Mouse (Mus musculus): ENCODE measurements around the gene Rpn2.

The Rpn2 gene

DNA sequence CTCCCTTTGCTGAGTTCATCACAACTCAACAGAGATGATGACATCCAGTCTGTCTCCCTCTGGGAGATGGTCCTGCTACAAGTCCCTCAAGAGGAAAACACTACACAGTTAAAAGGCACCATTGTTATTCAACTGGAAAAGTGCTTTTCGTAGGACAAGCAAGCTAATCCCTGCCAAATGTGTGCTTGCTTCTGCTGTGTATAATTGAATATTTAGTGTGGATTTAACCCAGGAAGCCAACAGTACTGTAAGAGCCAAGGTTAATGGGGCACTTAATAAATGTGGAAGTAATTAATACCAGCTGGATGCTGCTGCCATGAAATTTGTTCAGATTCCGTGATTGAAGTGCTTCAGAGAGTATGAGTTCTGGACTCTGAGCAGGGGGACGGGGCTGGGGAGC is 75.3 kb downstream of the Rpn2 start:
- no peak for DNase-seq

DNA sequence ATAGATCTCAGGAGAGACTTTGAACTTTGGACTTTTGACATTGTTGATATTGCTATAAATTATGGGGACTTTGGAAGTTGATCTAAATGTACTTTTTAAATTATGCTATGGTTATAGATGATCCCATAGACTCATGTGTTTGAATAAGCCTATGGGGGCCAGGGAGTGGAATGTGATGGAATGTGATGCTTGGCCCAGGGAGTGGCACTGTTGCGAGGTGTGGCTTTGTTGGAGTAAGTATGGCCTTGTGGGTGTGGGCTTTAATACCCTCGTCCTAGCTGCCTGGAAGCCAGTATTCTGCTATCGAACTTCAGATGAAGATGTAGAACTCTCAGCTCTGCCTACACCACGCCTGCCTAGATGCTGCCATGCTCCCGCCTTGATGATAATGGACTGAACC is 81.2 kb downstream of the Rpn2 start:
- no peak for DNase-seq

DNA sequence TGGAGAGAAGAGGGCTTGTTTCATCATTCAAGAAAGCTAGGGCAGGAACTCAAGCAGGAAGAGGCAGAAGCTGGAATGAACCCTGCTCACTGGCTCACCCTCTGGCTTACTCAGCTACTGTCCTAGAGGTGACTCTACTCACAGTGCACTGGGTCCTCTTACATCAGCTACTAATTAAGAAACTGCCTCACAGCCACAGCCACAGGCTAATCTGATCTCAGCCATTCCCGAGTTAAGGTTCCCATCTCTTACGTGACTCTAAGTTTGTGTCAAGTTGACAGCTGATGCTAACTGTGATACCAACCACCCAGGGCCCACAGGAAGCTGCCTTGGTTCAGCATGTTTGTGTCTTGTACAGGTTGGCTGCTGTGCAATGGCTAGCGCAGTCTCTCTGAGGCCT is 84.2 kb downstream of the Rpn2 start:
- no peak for DNase-seq

DNA sequence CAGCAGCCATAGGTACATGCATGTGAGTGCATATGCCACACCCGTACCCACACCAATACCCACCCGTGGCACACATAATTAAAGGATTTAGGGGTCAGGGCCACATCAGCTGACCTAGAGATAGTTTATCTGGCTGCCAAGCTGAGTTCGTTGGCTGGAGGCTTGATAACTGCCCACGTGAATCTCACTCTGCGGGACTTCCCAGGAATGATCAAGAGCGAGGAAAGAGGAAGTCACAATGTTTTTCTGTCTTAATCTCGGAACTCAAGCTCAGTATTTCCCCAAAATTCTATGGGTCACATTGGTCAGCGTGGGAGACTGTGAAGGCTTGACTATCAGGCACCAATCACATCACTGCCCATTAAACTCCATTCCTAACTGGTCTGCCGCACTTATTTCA is 87.9 kb downstream of the Rpn2 start:
- no peak for DNase-seq

DNA sequence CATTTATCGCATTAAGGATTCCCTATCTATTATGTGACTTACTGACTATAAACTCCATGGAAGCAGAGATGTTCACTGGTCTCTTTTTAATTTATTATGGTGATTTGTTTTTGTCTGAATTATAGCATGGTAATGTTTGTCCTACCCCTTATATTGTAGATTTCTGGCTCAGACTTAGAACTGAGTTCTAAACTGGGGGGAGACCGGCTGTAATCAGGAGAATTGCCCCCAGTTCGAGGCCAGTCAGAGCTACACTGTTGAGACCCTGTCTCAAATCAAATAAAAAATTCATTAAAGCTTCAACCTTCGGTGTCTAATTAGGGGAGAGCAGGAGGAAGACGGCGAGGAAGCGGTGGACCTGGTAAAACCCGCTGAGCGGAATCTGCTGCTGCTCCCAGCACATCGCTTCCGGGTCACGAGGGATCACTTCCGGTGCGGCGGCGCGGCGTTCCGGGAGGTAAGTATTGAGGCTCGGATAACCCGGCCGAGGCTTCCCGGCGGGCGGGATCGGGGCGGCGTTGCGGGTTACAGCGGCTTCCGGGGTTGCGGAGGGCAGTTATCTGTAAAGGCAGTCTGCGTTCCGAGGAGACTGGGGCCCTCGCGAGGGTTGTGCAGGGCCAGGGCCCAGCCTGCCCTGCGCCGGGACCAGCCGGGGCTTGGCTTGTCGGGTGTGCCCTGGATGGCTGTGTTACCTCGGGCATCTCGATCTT is 88.5 kb downstream of the Rpn2 start, which contains the start of gene Manbal:
Gene Manbal (plus strand): TSS at position 411 of the 710 bp plus-strand sequence.
- peak; percentile 91 to 92 for DNase-seq

GRCm38 (mm10) chr2:157367991-157368390 is 89.2 kb downstream of the Rpn2 start:
- no peak for DNase-seq

DNA sequence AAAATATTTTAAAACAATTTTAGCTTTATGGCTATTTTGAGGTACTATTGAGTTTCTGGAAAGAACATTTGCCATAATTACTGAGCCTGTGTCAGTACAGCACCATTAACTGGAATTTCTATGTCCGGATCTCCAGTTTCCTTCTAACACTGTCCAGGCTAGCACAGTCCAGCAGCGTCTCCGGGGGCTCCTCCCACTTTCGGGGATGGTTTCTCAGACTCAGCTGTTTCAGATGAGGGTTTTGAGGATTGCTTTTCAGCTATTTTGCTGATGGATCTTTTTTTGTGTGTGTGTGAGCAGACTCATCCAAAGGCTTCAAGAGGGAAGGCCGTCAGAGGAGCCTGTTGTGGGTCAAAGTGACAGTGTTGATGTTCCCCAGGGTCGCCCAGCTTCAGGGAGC is 92.9 kb downstream of the Rpn2 start:
- no peak for DNase-seq

DNA sequence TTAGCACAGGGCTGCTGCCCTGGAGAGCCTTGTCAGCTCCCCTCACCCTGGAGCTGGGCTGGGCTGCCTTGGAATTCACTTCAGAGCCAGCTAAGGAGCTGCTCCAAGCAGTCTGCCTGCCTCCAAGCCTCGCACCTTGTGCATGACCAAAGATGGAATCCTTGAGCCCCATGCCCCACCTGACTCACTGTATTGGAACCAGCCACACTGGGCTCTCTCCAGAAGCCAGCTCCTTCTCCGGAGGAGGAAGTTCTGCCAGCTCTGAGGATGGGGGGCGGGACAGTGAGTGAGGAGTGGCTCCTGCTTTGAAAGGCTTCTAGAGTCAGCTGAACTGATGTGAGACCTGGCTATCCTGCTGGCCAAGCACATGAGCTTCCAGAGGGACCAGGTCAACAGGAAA is 94.9 kb downstream of the Rpn2 start:
- no peak for DNase-seq

DNA sequence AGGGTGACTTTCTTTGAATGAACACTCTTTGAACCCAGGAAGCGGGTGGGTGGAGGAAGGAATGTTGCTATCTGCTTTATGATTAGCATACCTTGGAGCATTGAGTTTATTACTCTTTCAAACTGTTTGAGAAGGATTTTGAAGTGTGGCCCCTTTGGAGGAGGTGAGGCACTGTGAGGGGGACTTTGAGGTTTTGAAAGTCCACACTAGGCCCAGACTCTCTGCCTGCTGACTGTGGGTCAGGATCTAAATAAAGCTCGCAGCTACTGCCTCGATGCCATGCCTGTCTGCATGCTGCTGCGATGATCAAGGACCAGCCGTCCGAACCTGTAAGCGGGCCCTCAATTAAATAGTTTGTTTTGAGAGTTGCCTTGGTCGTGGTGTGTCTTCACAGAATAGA is 96.2 kb downstream of the Rpn2 start:
- DNase-seq: no peak
